Mouse (Mus musculus) liver, adult 2 months (tissue): ENCODE data around the gene Fam129a. TPM values are rescaled to one million over a fixed set of nuclear protein-coding genes. Genes with fewer than 3 reads are reported as not detected.

ENCODE experiments used
- DNase-seq: peaks from one replicate; pipeline ENCODE4 v3.0.0-alpha.2; 2011; ENCODE audit warnings: low read depth, low spot score; ENCODE audit errors: extremely low read depth
- H3K27ac ChIP-seq: fragments of 200-500 bp; replicated peaks from 2 replicates; pipeline ENCODE4 v1.5.1; 2012; ENCODE audit warnings: low read depth, mild to moderate bottlenecking, control low read depth, inconsistent platforms, low read length; ENCODE audit not compliant: insufficient read depth
- H3K27me3 ChIP-seq: fragments of 200-500 bp; 2 replicates; pipeline ENCODE4 v1.6.1; 2012; ENCODE audit warnings: mild to moderate bottlenecking, moderate library complexity, low read length, inconsistent platforms; ENCODE audit not compliant: control insufficient read depth, insufficient read depth
- H3K36me3 ChIP-seq: fragments of 200-500 bp; 2 replicates; pipeline ENCODE4 v1.6.1; 2012; ENCODE audit warnings: low read length, inconsistent platforms; ENCODE audit not compliant: control insufficient read depth, insufficient read depth
- H3K4me1 ChIP-seq: fragments of 200-500 bp; 2 replicates; pipeline ENCODE4 v1.6.1; 2011; ENCODE audit warnings: low read length; ENCODE audit not compliant: control insufficient read depth, insufficient read depth
- H3K4me3 ChIP-seq: fragments of 200-500 bp; 2 replicates; pipeline ENCODE4 v1.5.1; 2011; ENCODE audit warnings: low read depth, mild to moderate bottlenecking, control low read depth, low read length, moderate library complexity; ENCODE audit not compliant: insufficient read depth
- H3K79me2 ChIP-seq: fragments of 200-500 bp; 2 replicates; pipeline ENCODE4 v1.6.1; 2012; ENCODE audit warnings: inconsistent platforms, mild to moderate bottlenecking, low read length, moderate library complexity; ENCODE audit not compliant: control insufficient read depth, insufficient read depth
- H3K9ac ChIP-seq: fragments of 200-500 bp; 2 replicates; pipeline ENCODE4 v1.6.1; 2012; ENCODE audit warnings: low read depth, mild to moderate bottlenecking, control low read depth, inconsistent platforms, low read length
- CTCF ChIP-seq: fragments of 200-500 bp; IDR thresholded peaks from 2 replicates; pipeline ENCODE4 v1.5.1; 2011; ENCODE audit warnings: low read depth, low read length, control low read depth
- POLR2A ChIP-seq: fragments of 200-500 bp; IDR thresholded peaks from 2 replicates; pipeline ENCODE4 v1.6.1; 2011; ENCODE audit warnings: low read length, control low read depth; ENCODE audit not compliant: insufficient read depth; ENCODE audit errors: extremely low read depth
- WGBS: fragments of 180-500 bp; shearing (Covaris S2); methylation state at CpG from one replicate; pipeline ENCODE4 v1.1.7; 2018; 5-methylcytosine and 5-hydroxymethylcytosine counted together
- polyA plus RNA-seq: library from polyadenylated mRNA; depleted of rRNA; stranded (reverse); fragments of >200 nt; gene quantifications from 2 replicates; pipeline ENCODE4 v1.2.3, GENCODE M21; 2012; rRNA removed
- total RNA-seq: library from RNA; depleted of rRNA; stranded (reverse); fragments of >200 nt; gene quantifications from 2 replicates; pipeline ENCODE4 v1.2.3, GENCODE M21; 2014; rRNA removed

Gene Fam129a
- total RNA-seq (3.1 and 4.0 TPM in 2 replicates), polyA plus RNA-seq (0.37 and 0.61 TPM in 2 replicates)

GRCm38 (mm10) chr1:151570981-151571837, at the start of gene Fam129a:
Gene Fam129a (plus strand): TSS chr1:151571186.
- H3K27ac ChIP-seq: no peak within 1 kb of the TSS

GRCm38 (mm10) chr1:151526701-151527100, 44.3 kb upstream of the Fam129a start:
- no peak overlapping the region for H3K9ac ChIP-seq
- no peak overlapping the region for H3K4me3 ChIP-seq
- no peak for TF ChIP-seq POLR2A
- no peak for TF ChIP-seq CTCF
- H3K79me2 ChIP-seq: no peaks in the 10 kb centered on the region
- WGBS: 73% methylated on average over 3 of the region's 3 CpGs
- no peaks in the 10 kb centered on the region for H3K27me3 ChIP-seq
- DNase-seq: no peak
- no peak overlapping the region for H3K27ac ChIP-seq
- no peaks in the 10 kb centered on the region for H3K4me1 ChIP-seq
- H3K36me3 ChIP-seq: no peaks in the 10 kb centered on the region

More at GRCm38 (mm10) chr1:151570981-151571837, at the start of gene Fam129a:
- Histone ChIP-seq H3K36me3 (no peaks in the 10 kb centered on the region), H3K9ac (peak within 1 kb of the TSS; percentile 52), H3K79me2 (no peaks in the 10 kb centered on the region), H3K27me3 (no peaks in the 10 kb centered on the region), H3K4me3 (peak within 1 kb of the TSS; percentile 69), H3K4me1 (no peaks in the 10 kb centered on the region)
- 10% methylated on average over 46 of the region's 46 CpGs for WGBS
- TF ChIP-seq POLR2A: no peak
- TF ChIP-seq CTCF: no peak
- DNase-seq: no peak

GRCm38 (mm10) chr1:151543796-151544477, 27.0 kb upstream of the Fam129a start:
- TF ChIP-seq CTCF (no peak), POLR2A (no peak)
- Histone ChIP-seq H3K36me3 (no peaks in the 10 kb centered on the region), H3K4me1 (no peaks in the 10 kb centered on the region; the same call in 1 of the 2 replicates), H3K27me3 (no peaks in the 10 kb centered on the region), H3K27ac (no peak overlapping the region), H3K4me3 (no peak overlapping the region), H3K9ac (no peak overlapping the region), H3K79me2 (no peaks in the 10 kb centered on the region)
- no peak for DNase-seq
- WGBS: 85% methylated on average over 6 of the region's 6 CpGs

- Histone ChIP-seq H3K27ac (no peak overlapping the region), H3K9ac (no peak overlapping the region), H3K79me2 (no peaks in the 10 kb centered on the region), H3K36me3 (no peaks in the 10 kb centered on the region), H3K4me1 (no peaks in the 10 kb centered on the region; the same call in 1 of the 2 replicates), H3K27me3 (no peaks in the 10 kb centered on the region), H3K4me3 (no peak overlapping the region)
- no peak for DNase-seq
- TF ChIP-seq CTCF: no peak
- no peak for TF ChIP-seq POLR2A
- WGBS: 92% methylated on average over 3 of the region's 3 CpGs
These were observed 26.4 kb upstream of the Fam129a start for GRCm38 (mm10) chr1:151544581-151544980.

- Histone ChIP-seq H3K9ac (no peak overlapping the region), H3K27me3 (no peaks in the 10 kb centered on the region), H3K36me3 (no peaks in the 10 kb centered on the region), H3K27ac (no peak overlapping the region), H3K4me1 (no peaks in the 10 kb centered on the region; the same call in 1 of the 2 replicates), H3K4me3 (no peak overlapping the region), H3K79me2 (no peaks in the 10 kb centered on the region)
- WGBS: 90% methylated on average over 7 of the region's 7 CpGs
- DNase-seq: no peak
- no peak for TF ChIP-seq POLR2A
- no peak for TF ChIP-seq CTCF
These were observed 25.4 kb upstream of the Fam129a start for GRCm38 (mm10) chr1:151545571-151545970.
